ENCODE assay signal across 9 mouse cellular contexts in the genomic region with DNA sequence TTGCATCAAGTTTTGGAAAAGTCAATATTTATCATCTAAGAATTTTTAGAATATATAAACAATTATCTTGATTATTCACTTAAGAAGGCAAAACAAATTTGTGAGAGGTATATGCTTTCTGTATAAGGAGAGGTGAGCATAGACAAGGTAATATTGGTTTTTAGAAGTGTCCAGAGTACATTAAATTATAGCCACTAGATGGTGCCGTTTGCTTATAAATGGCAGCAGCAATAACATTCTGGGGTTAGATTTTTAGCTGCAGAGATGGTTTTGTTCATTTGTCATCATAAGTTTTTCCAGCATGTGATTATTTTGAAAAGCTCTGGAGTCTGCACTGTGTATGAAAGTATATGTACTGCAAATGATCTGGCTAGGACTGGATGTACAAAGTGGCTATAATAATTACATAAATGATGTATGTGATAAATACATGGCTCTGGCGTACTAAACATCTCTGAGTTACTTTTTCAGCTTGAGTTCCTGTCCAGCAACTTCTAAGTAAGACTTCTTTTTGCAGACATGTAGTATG.
A peak's percentile ranks its signal among the peaks of the same experiment; 100 is the strongest.
DNase-seq lines count a peak whose midpoint lies in the region; ATAC-seq and TF ChIP-seq lines count a peak whose summit lies in the region.
"Had no signal": no experiment of that assay in that cellular context is flagged by ENCODE, and none has a peak within 500 bp of the region (broad histone marks: within the 10 kb centered on the region; RNA-seq: fewer than 3 reads in every experiment).

No protein-coding gene starts in this region.

- no peak overlapping the region for H3K4me3 ChIP-seq in liver, adult 2 months (ENCODE audit: insufficient read depth, low read depth, low read length)
- no peak overlapping the region for H3K4me3 ChIP-seq in liver, embryonic 12.5 days
- no peak overlapping the region for H3K4me3 ChIP-seq in midbrain, postnatal 0 days (ENCODE audit: low read depth, low read length)
- H3K4me3 ChIP-seq: myocyte had no signal

- TF ChIP-seq CTCF in liver, adult 2 months (IDR thresholded peaks at IDR 0.05; ENCODE audit: low read depth, low read length) = 0 out of 2 replicates have a peak, but pooled peaks have one; percentile 16
- peak; percentile 82 for TF ChIP-seq CTCF in midbrain, postnatal 0 days (IDR thresholded peaks at IDR 0.05)

- H3K36me3 ChIP-seq in liver, adult 2 months (ENCODE audit: control insufficient read depth, insufficient read depth, low read length) = peaks cover 52% of the 10 kb centered on the region
- no peaks in the 10 kb centered on the region for H3K36me3 ChIP-seq in liver, embryonic 12.5 days
- peaks cover 4% of the 10 kb centered on the region; the same call in 1 of the 2 replicates for H3K36me3 ChIP-seq in midbrain, postnatal 0 days (ENCODE audit: insufficient read depth, low read length)

- no peaks in the 10 kb centered on the region for H3K79me2 ChIP-seq in liver, adult 2 months (ENCODE audit: control insufficient read depth, insufficient read depth, low read length)

- no peak for ATAC-seq in liver, embryonic 12.5 days
- no peak for ATAC-seq in midbrain, postnatal 0 days (ENCODE audit: low FRiP score)

- DNase-seq in liver, adult 2 months (ENCODE audit: extremely low read depth, low read depth, low spot score) = peak; percentile 20
- peak; percentile 4 for DNase-seq in Muller cell, postnatal 12 days (ENCODE audit: inconsistent ontology term)
- DNase-seq in embryo, embryonic 11 days = peak; percentile 65
- DNase-seq in midbrain, postnatal 0 days (ENCODE audit: low spot score) = peak; percentile 74
- no peak for DNase-seq in spleen, postnatal 10 days (ENCODE audit: low spot score in 2 of 2)
- DNase-seq in right cerebral cortex, postnatal 25 days = no peak
- DNase-seq: kidney, adult 8-10 months had no signal

- no peak for TF ChIP-seq POLR2A in liver, adult 2 months (IDR thresholded peaks at IDR 0.05; ENCODE audit: extremely low read depth, insufficient read depth, low read length)

- H3K27ac ChIP-seq in liver, adult 2 months (replicated peaks; ENCODE audit: insufficient read depth, low read depth, low read length) = no peak overlapping the region
- no peak overlapping the region for H3K27ac ChIP-seq in liver, embryonic 12.5 days
- H3K27ac ChIP-seq in midbrain, postnatal 0 days (ENCODE audit: low read depth, low read length) = no peak overlapping the region

- no peaks in the 10 kb centered on the region for H3K9me3 ChIP-seq in liver, embryonic 12.5 days (replicated peaks)
- no peaks in the 10 kb centered on the region for H3K9me3 ChIP-seq in midbrain, postnatal 0 days (ENCODE audit: low read length)

- no peaks in the 10 kb centered on the region for H3K4me1 ChIP-seq in liver, adult 2 months (ENCODE audit: control insufficient read depth, insufficient read depth, low read length)
- no peaks in the 10 kb centered on the region for H3K4me1 ChIP-seq in liver, embryonic 12.5 days
- no peaks in the 10 kb centered on the region for H3K4me1 ChIP-seq in midbrain, postnatal 0 days (ENCODE audit: insufficient read depth, low read length)

- no peak overlapping the region for H3K9ac ChIP-seq in liver, adult 2 months (ENCODE audit: low read depth, low read length)
- no peak overlapping the region for H3K9ac ChIP-seq in liver, embryonic 12.5 days
- H3K9ac ChIP-seq in midbrain, postnatal 0 days (replicated peaks; ENCODE audit: low read length, poor library complexity, severe bottlenecking) = no peak overlapping the region

- H3K4me2 ChIP-seq in liver, embryonic 12.5 days = no peak overlapping the region
- no peak overlapping the region for H3K4me2 ChIP-seq in midbrain, postnatal 0 days (ENCODE audit: low read depth, low read length, poor library complexity, severe bottlenecking)

- no peaks in the 10 kb centered on the region for H3K27me3 ChIP-seq in liver, adult 2 months (ENCODE audit: control insufficient read depth, insufficient read depth, low read length)
- no peaks in the 10 kb centered on the region for H3K27me3 ChIP-seq in liver, embryonic 12.5 days (replicated peaks)
- H3K27me3 ChIP-seq in midbrain, postnatal 0 days (ENCODE audit: insufficient read depth, low read length) = no peaks in the 10 kb centered on the region

- WGBS in liver, adult 2 months = 64% methylated on average over 2 of the region's 2 CpGs
- WGBS in liver, embryonic 12.5 days (ENCODE audit: insufficient replicate concordance) = 47% methylated on average over 2 of the region's 2 CpGs
- WGBS in midbrain, postnatal 0 days = 58% methylated on average over 2 of the region's 2 CpGs

Comparison
In these comparisons a context has a peak if more than half of its experiments do, and no peak if none do; other contexts are left out.
1. DNase-seq: peak in liver, adult 2 months (single experiment), Muller cell, postnatal 12 days (single experiment), embryo, embryonic 11 days (single experiment) and midbrain, postnatal 0 days (single experiment); none in spleen, postnatal 10 days (0 of 2) and right cerebral cortex, postnatal 25 days (single experiment).